Mouse (Mus musculus) liver, postnatal 0 days (tissue): ENCODE measurements around the gene Itfg2.

Source experiments
- CTCF ChIP-seq: sonication (generic); IDR thresholded peaks from 2 replicates; pipeline ENCODE4 v1.5.1; 2016; ENCODE audit warnings: antibody characterized with exemption, low read depth
- EP300 ChIP-seq: IDR thresholded peaks from 2 replicates; pipeline ENCODE4 v1.6.1; 2016; ENCODE audit warnings: antibody characterized with exemption, low read depth, mild to moderate bottlenecking

DNA sequence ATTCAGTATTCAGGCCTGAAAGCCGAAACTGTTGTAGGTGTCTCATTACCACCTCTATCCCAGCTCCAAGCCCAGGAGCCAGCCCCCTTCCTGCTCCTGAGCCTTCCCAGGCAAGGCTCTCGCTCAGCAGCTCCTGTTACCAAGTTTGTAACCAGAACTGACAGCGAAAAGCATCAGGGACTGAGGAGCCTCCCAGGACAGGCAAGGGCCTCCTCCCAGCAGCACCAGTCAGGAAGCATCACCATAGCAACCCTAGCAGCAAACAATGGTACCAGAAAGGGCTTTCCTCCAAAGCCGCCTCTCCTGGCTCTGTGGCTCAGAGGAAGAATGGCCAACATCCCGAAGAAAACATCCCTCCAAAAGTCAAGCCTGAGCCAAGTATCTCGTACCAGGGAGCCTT is 49.5 kb downstream of the Itfg2 start, which contains the start of the genes Tex52 and Gm44596:
- no peak for TF ChIP-seq EP300
- TF ChIP-seq CTCF: no peak
